Mouse (Mus musculus) CH12.LX (cell line): ENCODE results near the gene Kank1. TPM values are rescaled to one million over a fixed set of nuclear protein-coding genes. Genes with fewer than 3 reads are reported as not detected.

Experiments used
- DNase-seq: peaks from one replicate; pipeline ENCODE4 v3.0.0-alpha.2; 2013; ENCODE audit errors: extremely low read depth
- H3K27ac ChIP-seq: 2 replicates; pipeline ENCODE4 v1.5.1; 2012; ENCODE audit warnings: low read depth, mild to moderate bottlenecking, control low read depth, moderate library complexity; ENCODE audit not compliant: insufficient read depth
- H3K27me3 ChIP-seq: replicated peaks from 2 replicates; pipeline ENCODE3; 2012; ENCODE audit warnings: inconsistent platforms
- H3K36me3 ChIP-seq, 2 experiments: replicated peaks in 1 of 2; 2 replicates each; pipeline versions ENCODE3 to v1.6.1; 2012; ENCODE audit warnings: inconsistent platforms in 1 of 2, low read length in 1 of 2, mild to moderate bottlenecking in 1 of 2, mixed read lengths in 1 of 2, moderate library complexity in 1 of 2; ENCODE audit not compliant: control insufficient read depth in 1 of 2, insufficient read depth in 1 of 2
- H3K4me1 ChIP-seq, 2 experiments: 2 replicates each; pipeline ENCODE4 v1.6.1; 2012; ENCODE audit warnings: inconsistent platforms in 1 of 2, moderate library complexity in 1 of 2; ENCODE audit not compliant: insufficient read depth in 2 of 2, control insufficient read depth in 1 of 2
- H3K4me2 ChIP-seq: 2 replicates; pipeline ENCODE4 v1.6.1; 2012; ENCODE audit warnings: low read depth, mild to moderate bottlenecking, control low read depth; ENCODE audit not compliant: poor library complexity, insufficient read depth, severe bottlenecking
- H3K4me3 ChIP-seq, 3 experiments: fragments of 150-350 bp in 1 of 3; sonication (generic) in 1 of 3; replicated peaks in 1 of 3; 2 replicates each; pipeline versions ENCODE3 to v1.5.1; 2011 to 2012; ENCODE audit warnings: low read depth in 2 of 3, low read length in 2 of 3, mild to moderate bottlenecking in 2 of 3, moderate library complexity in 2 of 3, control low read depth in 1 of 3, improper control_type of control experiment in 1 of 3, inconsistent platforms in 1 of 3, mixed read lengths in 1 of 3; ENCODE audit not compliant: poor library complexity in 1 of 3
- H3K79me2 ChIP-seq: replicated peaks from 2 replicates; pipeline ENCODE4 v1.6.1; 2012; ENCODE audit warnings: mild to moderate bottlenecking, moderate library complexity; ENCODE audit not compliant: control insufficient read depth, poor library complexity, insufficient read depth, severe bottlenecking; ENCODE audit errors: extremely low read depth
- H3K9ac ChIP-seq: 2 replicates; pipeline ENCODE4 v1.6.1; 2012; ENCODE audit warnings: low read depth, mild to moderate bottlenecking, control low read depth, moderate library complexity; ENCODE audit not compliant: insufficient read depth
- H3K9me3 ChIP-seq: replicated peaks from 2 replicates; pipeline ENCODE3; 2012; ENCODE audit warnings: low read length, inconsistent platforms, mixed read lengths
- EP300 ChIP-seq: IDR thresholded peaks from 2 replicates; pipeline ENCODE4 v1.6.1; 2011; ENCODE audit warnings: low read length, improper control_type of control experiment
- ETS1 ChIP-seq: conservative IDR thresholded peaks from 2 replicates; pipeline ENCODE4 v1.6.1; 2012; ENCODE audit warnings: low read depth, mild to moderate bottlenecking, inconsistent platforms, low read length, improper control_type of control experiment, moderate library complexity
- IRF4 ChIP-seq: IDR thresholded peaks from 2 replicates; pipeline ENCODE4 v1.6.1; 2014; ENCODE audit warnings: low read depth, mild to moderate bottlenecking, inconsistent platforms, low read length, improper control_type of control experiment
- JUND ChIP-seq: conservative IDR thresholded peaks from 2 replicates; pipeline ENCODE4 v1.6.1; 2011; ENCODE audit warnings: low read depth, low read length, improper control_type of control experiment
- KAT2A ChIP-seq: IDR thresholded peaks from 2 replicates; pipeline ENCODE4 v1.6.1; 2012; ENCODE audit warnings: low read length, improper control_type of control experiment, inconsistent platforms; ENCODE audit not compliant: insufficient replicate concordance
- MAFK ChIP-seq: IDR thresholded peaks from 2 replicates; pipeline ENCODE4 v1.6.1; 2011; ENCODE audit warnings: low read length, improper control_type of control experiment; ENCODE audit not compliant: insufficient replicate concordance
- MAX ChIP-seq: IDR thresholded peaks from 2 replicates; pipeline ENCODE4 v1.6.1; 2011; ENCODE audit warnings: low read length, improper control_type of control experiment
- MEF2A ChIP-seq: IDR thresholded peaks from 2 replicates; pipeline ENCODE4 v1.6.1; 2014; ENCODE audit warnings: low read depth, mild to moderate bottlenecking, inconsistent platforms, low read length, improper control_type of control experiment, borderline replicate concordance
- MXI1 ChIP-seq: IDR thresholded peaks from 2 replicates; pipeline ENCODE4 v1.6.1; 2011; ENCODE audit warnings: mild to moderate bottlenecking, low read depth, low read length, improper control_type of control experiment
- MYC ChIP-seq: IDR thresholded peaks from 2 replicates; pipeline ENCODE4 v1.6.1; 2011; ENCODE audit warnings: low read depth, mild to moderate bottlenecking, improper control_type of control experiment, low read length
- NELFE ChIP-seq: IDR thresholded peaks from 2 replicates; pipeline ENCODE4 v1.6.1; 2011; ENCODE audit warnings: low read depth, low read length, improper control_type of control experiment
- NRF1 ChIP-seq: IDR thresholded peaks from 2 replicates; pipeline ENCODE4 v1.6.1; 2014; ENCODE audit warnings: low read depth, mild to moderate bottlenecking, inconsistent platforms, low read length, improper control_type of control experiment, moderate library complexity
- POLR2A ChIP-seq: IDR thresholded peaks from 2 replicates; pipeline ENCODE4 v1.6.1; 2011; ENCODE audit warnings: low read depth, mild to moderate bottlenecking, improper control_type of control experiment, low read length
- POLR2AphosphoS2 ChIP-seq: IDR thresholded peaks from 2 replicates; pipeline ENCODE4 v1.6.1; 2011; ENCODE audit warnings: low read depth, low read length, improper control_type of control experiment
- RAD21 ChIP-seq: IDR thresholded peaks from 2 replicates; pipeline ENCODE4 v1.6.1; 2011; ENCODE audit warnings: low read depth, mild to moderate bottlenecking, low read length, improper control_type of control experiment, moderate library complexity
- RCOR1 ChIP-seq: conservative IDR thresholded peaks from 2 replicates; pipeline ENCODE4 v1.6.1; 2012; ENCODE audit warnings: low read depth, mild to moderate bottlenecking, inconsistent platforms, low read length, improper control_type of control experiment
- SIN3A ChIP-seq: IDR thresholded peaks from 2 replicates; pipeline ENCODE4 v1.6.1; 2012; ENCODE audit warnings: low read length, improper control_type of control experiment, inconsistent platforms
- SMC3 ChIP-seq: IDR thresholded peaks from 2 replicates; pipeline ENCODE4 v1.6.1; 2011; ENCODE audit warnings: low read depth, low read length, improper control_type of control experiment
- TCF12 ChIP-seq: IDR thresholded peaks from 2 replicates; pipeline ENCODE4 v1.6.1; 2014; ENCODE audit warnings: low read depth, mild to moderate bottlenecking, inconsistent platforms, low read length, improper control_type of control experiment
- USF2 ChIP-seq: conservative IDR thresholded peaks from 2 replicates; pipeline ENCODE4 v1.6.1; 2011; ENCODE audit warnings: low read depth, low read length, improper control_type of control experiment
- ZMIZ1 ChIP-seq: IDR thresholded peaks from 2 replicates; pipeline ENCODE4 v1.6.1; 2012; ENCODE audit warnings: low read depth, mild to moderate bottlenecking, inconsistent platforms, low read length, improper control_type of control experiment
- ZNF384 ChIP-seq: IDR thresholded peaks from 2 replicates; pipeline ENCODE4 v1.6.1; 2012; ENCODE audit warnings: low read depth, low read length, improper control_type of control experiment, inconsistent platforms
- dilution Hi-C: fragments of 300-500 bp; cut with MboI; formaldehyde crosslinking; loops from 2 replicates; pipeline ENCODE4 v1.14.3; 2020; ENCODE audit warnings: low sequenced_read_pairs; ENCODE audit not compliant: extremely low pct_unique_long_range_greater_than_20kb, extremely low pct_ligation_motif_present
- in situ Hi-C: fragments of 300-500 bp; cut with MboI; formaldehyde crosslinking; loops from 3 replicates; pipeline ENCODE4 v1.14.3; 2019; ENCODE audit warnings: low sequenced_read_pairs, low pct_ligation_motif_present, low pct_unique_long_range_greater_than_20kb, mixed read lengths
- polyA plus RNA-seq: library from polyadenylated mRNA; unstranded; fragments of >175 nt; gene quantifications from 2 replicates; pipeline ENCODE4 v1.2.1, GENCODE M21; 2012; ENCODE audit warnings: low read depth; ENCODE audit not compliant: insufficient read length
- total RNA-seq, 2 experiments: library from RNA; depleted of rRNA; stranded (reverse); fragments of 300-350 nt in 1 of 2; fragments of >200 nt in 1 of 2; gene quantifications; 2 replicates each; pipeline ENCODE4 v1.2.3; 2012 to 2014

The Kank1 gene
- total and polyA plus RNA-seq, 3 experiments = 0.10 to 0.13 (median 0.12) TPM

GRCm38 (mm10) chr19:25266181-25266580 is 29.4 kb downstream of the Kank1 start:
- Histone ChIP-seq H3K4me2 (no peak overlapping the region), H3K27ac (no peak overlapping the region), H3K27me3 (no peaks in the 10 kb centered on the region), H3K9ac (no peak overlapping the region), H3K9me3 (peaks cover 7% of the 10 kb centered on the region), H3K4me1 (no peaks in the 10 kb centered on the region), H3K36me3 (no peaks in the 10 kb centered on the region), H3K4me3 (no peak overlapping the region), H3K79me2 (no peaks in the 10 kb centered on the region)
- dilution Hi-C loops (no loop called here), in situ Hi-C loops (no loop called here)
- no peak for DNase-seq
- TF ChIP-seq MAX (no peak), MAFK (no peak), KAT2A (no peak), POLR2AphosphoS2 (no peak), ETS1 (no peak), TCF12 (no peak), MEF2A (no peak), NRF1 (no peak), USF2 (no peak), RAD21 (no peak), NELFE (no peak), ZNF384 (no peak), IRF4 (no peak)

GRCm38 (mm10) chr19:25267247-25267646 is 30.5 kb downstream of the Kank1 start:
- Histone ChIP-seq H3K9ac (no peak overlapping the region), H3K27ac (no peak overlapping the region)
- DNase-seq = no peak
- dilution Hi-C loops = no loop called here
- TF ChIP-seq RCOR1 = no peak
- no peak for TF ChIP-seq MXI1
- TF ChIP-seq JUND = no peak
- no peak for TF ChIP-seq SIN3A
- TF ChIP-seq POLR2A = no peak
- TF ChIP-seq EP300 = no peak
- no peak for TF ChIP-seq MYC
- TF ChIP-seq ZMIZ1 = no peak
- TF ChIP-seq SMC3 = no peak
- TF ChIP-seq, all 38 proteins: peak for 0
- Histone ChIP-seq H3K4me1 (no peaks in the 10 kb centered on the region), H3K27me3 (no peaks in the 10 kb centered on the region), H3K4me2 (no peak overlapping the region), H3K9me3 (peaks cover 7% of the 10 kb centered on the region), H3K4me3 (no peak overlapping the region), H3K36me3 (no peaks in the 10 kb centered on the region), H3K79me2 (no peaks in the 10 kb centered on the region)
- in situ Hi-C loops = no loop called here
